Mouse (Mus musculus): Measurements from ENCODE around the gene Pop5. TPM values are rescaled to one million over a fixed set of nuclear protein-coding genes. Genes with fewer than 3 reads are reported as not detected.

The Pop5 gene
- polyA plus RNA-seq, 1 experiment from 2014 or later, result 92.8 TPM

GRCm38 (mm10) chr5:115255472-115255871 lies 19.8 kb downstream of the Pop5 start:
- no peaks in the 10 kb centered on the region for H3K27me3 ChIP-seq (ENCODE audit: control insufficient read depth, insufficient read depth, low read depth, low read length)
- H3K4me3 ChIP-seq (ENCODE audit: low read depth, low read length), result no peak overlapping the region
- no peak for ATAC-seq
- H3K27ac ChIP-seq (ENCODE audit: low read length), result no peak overlapping the region
- WGBS, result 71% methylated on average over 1 of the region's 1 CpGs
- no peaks in the 10 kb centered on the region for H3K9me3 ChIP-seq (replicated peaks; ENCODE audit: control insufficient read depth, low read length, poor library complexity, severe bottlenecking)
- no peaks in the 10 kb centered on the region for H3K4me1 ChIP-seq (ENCODE audit: control insufficient read depth, insufficient read depth, low read length)
- H3K9ac ChIP-seq (ENCODE audit: low read depth, low read length), result no peak overlapping the region
- peaks cover 48% of the 10 kb centered on the region for H3K36me3 ChIP-seq (ENCODE audit: control insufficient read depth, insufficient read depth, low read length)
- H3K4me2 ChIP-seq (ENCODE audit: low read length), result no peak overlapping the region

- Histone ChIP-seq H3K4me3 (ENCODE audit: low read depth, low read length) (no peak overlapping the region), H3K36me3 (ENCODE audit: control insufficient read depth, insufficient read depth, low read length) (peaks cover 37% of the 10 kb centered on the region), H3K9ac (ENCODE audit: low read depth, low read length) (no peak overlapping the region), H3K4me1 (ENCODE audit: control insufficient read depth, insufficient read depth, low read length) (no peaks in the 10 kb centered on the region), H3K27ac (ENCODE audit: low read length) (no peak overlapping the region), H3K9me3 (replicated peaks; ENCODE audit: control insufficient read depth, low read length, poor library complexity, severe bottlenecking) (no peaks in the 10 kb centered on the region), H3K27me3 (ENCODE audit: control insufficient read depth, insufficient read depth, low read depth, low read length) (no peaks in the 10 kb centered on the region), H3K4me2 (ENCODE audit: low read length) (no peak overlapping the region)
- WGBS, result 92% methylated on average over 10 of the region's 10 CpGs
- no peak for ATAC-seq
These were observed 21.4 kb downstream of the Pop5 start for GRCm38 (mm10) chr5:115256909-115257546.

- Histone ChIP-seq H3K4me2 (ENCODE audit: low read length) (no peak overlapping the region), H3K9me3 (replicated peaks; ENCODE audit: control insufficient read depth, low read length, poor library complexity, severe bottlenecking) (no peaks in the 10 kb centered on the region), H3K9ac (ENCODE audit: low read depth, low read length) (no peak overlapping the region), H3K36me3 (ENCODE audit: control insufficient read depth, insufficient read depth, low read length) (peaks cover 33% of the 10 kb centered on the region), H3K27me3 (ENCODE audit: control insufficient read depth, insufficient read depth, low read depth, low read length) (no peaks in the 10 kb centered on the region), H3K27ac (ENCODE audit: low read length) (no peak overlapping the region), H3K4me1 (ENCODE audit: control insufficient read depth, insufficient read depth, low read length) (no peaks in the 10 kb centered on the region), H3K4me3 (ENCODE audit: low read depth, low read length) (no peak overlapping the region)
- no peak for ATAC-seq
- WGBS, result 91% methylated on average over 6 of the region's 6 CpGs
These were observed 24.7 kb downstream of the Pop5 start for GRCm38 (mm10) chr5:115260356-115260755.

- no peak overlapping the region for H3K27ac ChIP-seq (ENCODE audit: low read length)
- ATAC-seq, result no peak
- no peak overlapping the region for H3K4me3 ChIP-seq (ENCODE audit: low read depth, low read length)
- H3K9me3 ChIP-seq (replicated peaks; ENCODE audit: control insufficient read depth, low read length, poor library complexity, severe bottlenecking), result no peaks in the 10 kb centered on the region
- no peak overlapping the region for H3K9ac ChIP-seq (ENCODE audit: low read depth, low read length)
- H3K4me2 ChIP-seq (ENCODE audit: low read length), result no peak overlapping the region
- 90% methylated on average over 8 of the region's 8 CpGs for WGBS
- H3K27me3 ChIP-seq (ENCODE audit: control insufficient read depth, insufficient read depth, low read depth, low read length), result no peaks in the 10 kb centered on the region
- H3K4me1 ChIP-seq (ENCODE audit: control insufficient read depth, insufficient read depth, low read length), result 0 out of 2 replicates have a peak, but pooled peaks cover 4% of the 10 kb centered on the region
- H3K36me3 ChIP-seq (ENCODE audit: control insufficient read depth, insufficient read depth, low read length), result peaks cover 27% of the 10 kb centered on the region
These were observed 25.5 kb downstream of the Pop5 start for GRCm38 (mm10) chr5:115261141-115261540.

GRCm38 (mm10) chr5:115261880-115262279 lies 26.2 kb downstream of the Pop5 start:
- 96% methylated on average over 1 of the region's 1 CpGs for WGBS
- no peak for ATAC-seq

GRCm38 (mm10) chr5:115262502-115263291 lies 27.1 kb downstream of the Pop5 start:
- Histone ChIP-seq H3K27me3 (ENCODE audit: control insufficient read depth, insufficient read depth, low read depth, low read length) (no peaks in the 10 kb centered on the region), H3K9me3 (replicated peaks; ENCODE audit: control insufficient read depth, low read length, poor library complexity, severe bottlenecking) (no peaks in the 10 kb centered on the region), H3K9ac (ENCODE audit: low read depth, low read length) (no peak overlapping the region), H3K4me1 (ENCODE audit: control insufficient read depth, insufficient read depth, low read length) (0 out of 2 replicates have a peak, but pooled peaks cover 5% of the 10 kb centered on the region), H3K27ac (ENCODE audit: low read length) (no peak overlapping the region), H3K4me3 (ENCODE audit: low read depth, low read length) (no peak overlapping the region), H3K4me2 (ENCODE audit: low read length) (no peak overlapping the region), H3K36me3 (ENCODE audit: control insufficient read depth, insufficient read depth, low read length) (peaks cover 13% of the 10 kb centered on the region)
- WGBS, result 80% methylated on average over 14 of the region's 14 CpGs
- ATAC-seq, result no peak

More at GRCm38 (mm10) chr5:115261880-115262279, 26.2 kb downstream of the Pop5 start:
- H3K9me3 ChIP-seq (replicated peaks; ENCODE audit: control insufficient read depth, low read length, poor library complexity, severe bottlenecking), result no peaks in the 10 kb centered on the region
- H3K4me1 ChIP-seq (ENCODE audit: control insufficient read depth, insufficient read depth, low read length), result 0 out of 2 replicates have a peak, but pooled peaks cover 5% of the 10 kb centered on the region
- H3K4me3 ChIP-seq (ENCODE audit: low read depth, low read length), result no peak overlapping the region
- peaks cover 19% of the 10 kb centered on the region for H3K36me3 ChIP-seq (ENCODE audit: control insufficient read depth, insufficient read depth, low read length)
- H3K27ac ChIP-seq (ENCODE audit: low read length), result no peak overlapping the region
- H3K27me3 ChIP-seq (ENCODE audit: control insufficient read depth, insufficient read depth, low read depth, low read length), result no peaks in the 10 kb centered on the region
- no peak overlapping the region for H3K4me2 ChIP-seq (ENCODE audit: low read length)
- no peak overlapping the region for H3K9ac ChIP-seq (ENCODE audit: low read depth, low read length)

- peaks cover 34% of the 10 kb centered on the region for H3K4me1 ChIP-seq (ENCODE audit: control insufficient read depth, insufficient read depth, low read length)
- H3K4me2 ChIP-seq (ENCODE audit: low read length), result no peak overlapping the region
- H3K9me3 ChIP-seq (replicated peaks; ENCODE audit: control insufficient read depth, low read length, poor library complexity, severe bottlenecking), result no peaks in the 10 kb centered on the region
- no peaks in the 10 kb centered on the region for H3K27me3 ChIP-seq (ENCODE audit: control insufficient read depth, insufficient read depth, low read depth, low read length)
- H3K9ac ChIP-seq (ENCODE audit: low read depth, low read length), result no peak overlapping the region
- ATAC-seq, result no peak
- no peak overlapping the region for H3K4me3 ChIP-seq (ENCODE audit: low read depth, low read length)
- no peaks in the 10 kb centered on the region for H3K36me3 ChIP-seq (ENCODE audit: control insufficient read depth, insufficient read depth, low read length)
- 92% methylated on average over 5 of the region's 5 CpGs for WGBS
- no peak overlapping the region for H3K27ac ChIP-seq (ENCODE audit: low read length)
These were observed 30.7 kb downstream of the Pop5 start for GRCm38 (mm10) chr5:115266340-115266739.

GRCm38 (mm10) chr5:115266787-115267468 lies 31.3 kb downstream of the Pop5 start:
- no peak for ATAC-seq
- Histone ChIP-seq H3K36me3 (ENCODE audit: control insufficient read depth, insufficient read depth, low read length) (no peaks in the 10 kb centered on the region), H3K27me3 (ENCODE audit: control insufficient read depth, insufficient read depth, low read depth, low read length) (no peaks in the 10 kb centered on the region), H3K9ac (ENCODE audit: low read depth, low read length) (no peak overlapping the region), H3K27ac (ENCODE audit: low read length) (no peak overlapping the region), H3K4me3 (ENCODE audit: low read depth, low read length) (no peak overlapping the region), H3K4me1 (ENCODE audit: control insufficient read depth, insufficient read depth, low read length) (peaks cover 37% of the 10 kb centered on the region), H3K4me2 (ENCODE audit: low read length) (no peak overlapping the region), H3K9me3 (replicated peaks; ENCODE audit: control insufficient read depth, low read length, poor library complexity, severe bottlenecking) (no peaks in the 10 kb centered on the region)
- 83% methylated on average over 8 of the region's 8 CpGs for WGBS

All from midbrain, embryonic 16.5 days (tissue).